In the genomic region with DNA sequence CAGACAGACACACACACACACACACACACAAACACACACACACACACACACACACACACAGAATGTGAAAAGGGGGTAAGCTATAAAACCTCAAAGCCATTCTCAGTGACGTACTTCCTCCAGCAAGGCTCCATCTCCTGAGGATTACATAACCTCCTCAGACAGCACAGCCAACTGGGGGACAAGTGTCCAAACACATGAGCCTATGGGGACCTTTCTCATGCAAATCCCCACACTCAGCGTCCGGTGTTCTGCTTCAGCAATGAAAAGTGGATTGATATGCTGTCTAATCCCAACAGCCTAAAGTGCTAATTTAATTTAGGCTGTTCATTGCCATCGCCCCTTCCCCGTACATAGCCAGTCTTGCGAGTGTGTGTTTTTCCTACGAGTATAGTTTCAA, we compare ENCODE assay signal across 27 mouse cellular contexts.
DNase-seq lines count a peak whose midpoint lies in the region; ATAC-seq and TF ChIP-seq lines count a peak whose summit lies in the region.
"Had no signal": no experiment of that assay in that cellular context is flagged by ENCODE, and none has a peak within 500 bp of the region (broad histone marks: within the 10 kb centered on the region; RNA-seq: fewer than 3 reads in every experiment).

No protein-coding gene starts in this region.

- in situ Hi-C loops in ES-E14 (cut with MboI; ENCODE audit: low sequenced_read_pairs in 2 of 2, unreplicated experiment in 2 of 2): no loop called here

- no peak for TF ChIP-seq EP300 in liver, postnatal 0 days (IDR thresholded peaks at IDR 0.05; ENCODE audit: low read depth)

- no peak for TF ChIP-seq CTCF in liver, postnatal 0 days (IDR thresholded peaks at IDR 0.05; ENCODE audit: low read depth)

- no peak overlapping the region for H3K4me3 ChIP-seq in ES-E14 (ENCODE audit: insufficient read depth in 1 of 2, low read depth in 1 of 2, low read length in 2 of 2, poor library complexity in 1 of 2, severe bottlenecking in 1 of 2)
- H3K4me3 ChIP-seq in liver, postnatal 0 days (ENCODE audit: low read depth, low read length): no peak overlapping the region
- H3K4me3 ChIP-seq: embryonic facial prominence, embryonic 10.5 days; embryonic facial prominence, embryonic 13.5 days; erythroblast, embryonic 14.5 days; forebrain, embryonic 12.5 days; forebrain, embryonic 15.5 days; hindbrain, embryonic 10.5 days; hindbrain, embryonic 13.5 days had no signal

- H3K4me1 ChIP-seq in ES-E14 (ENCODE audit: control insufficient read depth in 2 of 2, insufficient read depth in 2 of 2, low read length in 2 of 2, poor library complexity in 1 of 2): no peaks in the 10 kb centered on the region
- H3K4me1 ChIP-seq in liver, postnatal 0 days (ENCODE audit: insufficient read depth): no peaks in the 10 kb centered on the region
- H3K4me1 ChIP-seq: embryonic facial prominence, embryonic 10.5 days; embryonic facial prominence, embryonic 13.5 days; forebrain, embryonic 12.5 days; forebrain, embryonic 15.5 days; hindbrain, embryonic 10.5 days had no signal

- no peak overlapping the region for H3K4me2 ChIP-seq in liver, postnatal 0 days (ENCODE audit: low read depth, low read length)
- H3K4me2 ChIP-seq: embryonic facial prominence, embryonic 13.5 days; forebrain, embryonic 12.5 days; forebrain, embryonic 15.5 days; heart, embryonic 11.5 days; hindbrain, embryonic 13.5 days had no signal

- no peaks in the 10 kb centered on the region for H3K27me3 ChIP-seq in liver, postnatal 0 days (ENCODE audit: insufficient read depth, low read length)
- H3K27me3 ChIP-seq: CH12.LX; embryonic facial prominence, embryonic 13.5 days; forebrain, embryonic 12.5 days; forebrain, embryonic 15.5 days; hindbrain, embryonic 13.5 days had no signal

- H3K9ac ChIP-seq in ES-E14 (ENCODE audit: insufficient read depth, low read depth, low read length, poor library complexity, severe bottlenecking): no peak overlapping the region
- no peak overlapping the region for H3K9ac ChIP-seq in liver, postnatal 0 days (replicated peaks)
- H3K9ac ChIP-seq: embryonic facial prominence, embryonic 13.5 days; forebrain, embryonic 12.5 days; forebrain, embryonic 15.5 days; hindbrain, embryonic 13.5 days had no signal

- no peak for ATAC-seq in liver, postnatal 0 days
- ATAC-seq: forebrain, embryonic 15.5 days; hindbrain, embryonic 16.5 days; intestine, postnatal 0 days had no signal

- H3K27ac ChIP-seq in ES-E14 (ENCODE audit: insufficient read depth, low read depth, low read length, poor library complexity, severe bottlenecking): no peak overlapping the region
- no peak overlapping the region for H3K27ac ChIP-seq in liver, postnatal 0 days (ENCODE audit: low read depth)
- H3K27ac ChIP-seq: embryonic facial prominence, embryonic 10.5 days; embryonic facial prominence, embryonic 13.5 days; forebrain, embryonic 12.5 days; forebrain, embryonic 15.5 days; hindbrain, embryonic 10.5 days; hindbrain, embryonic 13.5 days had no signal

- WGBS in liver, postnatal 0 days (ENCODE audit: insufficient replicate concordance): 80% methylated on average over 7 of the region's 7 CpGs

- peak; percentile 18 for DNase-seq in adrenal gland, postnatal 14 days
- no peak for DNase-seq in adrenal gland, postnatal 25 days
- DNase-seq in ES-E14 (ENCODE audit: low read depth, low spot score) (peak; percentile 4), ZHBTc4 (ENCODE audit: low read depth, low spot score) (peak; percentile 17)
- DNase-seq in left cerebral cortex, adult 9 months (ENCODE audit: low spot score in 2 of 2): no peak
- DNase-seq in liver, postnatal 0 days: no peak
- DNase-seq: adrenal gland, adult 2 months; B cell, adult 2 months; cerebellum, adult 11-12 months; cerebellum, adult 8-10 months; cerebellum, postnatal 10 days; cerebellum, postnatal 36 days; embryo, embryonic 11 days; gastrocnemius, postnatal 25 days; heart, postnatal 36 days; kidney, adult 2 months had no signal

- H3K9me3 ChIP-seq in ES-E14 (ENCODE audit: control insufficient read depth, insufficient read depth, low read depth, low read length): no peaks in the 10 kb centered on the region
- H3K9me3 ChIP-seq in liver, postnatal 0 days (ENCODE audit: low read length): no peaks in the 10 kb centered on the region
- H3K9me3 ChIP-seq: embryonic facial prominence, embryonic 10.5 days; forebrain, embryonic 12.5 days; forebrain, embryonic 15.5 days; hindbrain, embryonic 10.5 days; hindbrain, embryonic 13.5 days had no signal

- no peaks in the 10 kb centered on the region for H3K36me3 ChIP-seq in ES-E14 (ENCODE audit: control insufficient read depth, insufficient read depth, low read length, poor library complexity, severe bottlenecking)
- H3K36me3 ChIP-seq in liver, postnatal 0 days (replicated peaks; ENCODE audit: insufficient read depth, low read length): no peaks in the 10 kb centered on the region
- H3K36me3 ChIP-seq: embryonic facial prominence, embryonic 10.5 days; embryonic facial prominence, embryonic 13.5 days; forebrain, embryonic 12.5 days; forebrain, embryonic 15.5 days; hindbrain, embryonic 10.5 days; hindbrain, embryonic 13.5 days had no signal

TF ChIP-seq in ES-E14, 5 proteins besides CTCF, POLR2A, EP300 and RAD21:
- TF ChIP-seq HCFC1 (IDR thresholded peaks at IDR 0.05; ENCODE audit: borderline replicate concordance, insufficient read depth, low read length): no peak

Comparison
In these comparisons a context has a peak if more than half of its experiments do, and no peak if none do; other contexts are left out.
1. DNase-seq: peak in adrenal gland, postnatal 14 days (single experiment), ES-E14 (single experiment) and ZHBTc4 (single experiment); none in adrenal gland, postnatal 25 days (single experiment), left cerebral cortex, adult 9 months (0 of 2) and liver, postnatal 0 days (single experiment).